In the genomic region with DNA sequence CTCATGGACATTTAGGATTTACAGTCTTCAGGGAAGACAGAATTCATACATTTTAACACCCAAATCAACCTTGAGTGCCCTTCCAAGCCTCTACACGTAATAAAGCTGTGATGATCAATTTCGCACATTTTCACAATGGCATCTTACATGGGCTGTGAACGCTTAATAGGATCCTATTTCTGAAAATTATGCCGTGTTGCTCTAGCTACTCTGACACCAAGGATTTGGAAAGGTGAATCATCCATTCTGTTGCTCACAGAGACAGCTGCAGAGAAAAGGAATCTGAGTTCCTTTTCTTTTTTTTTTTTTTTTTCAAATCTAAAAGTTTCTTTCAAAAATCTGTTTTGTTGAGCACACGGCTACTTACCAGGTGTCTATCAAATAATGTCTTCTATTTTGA, we compare ENCODE assay signal across 25 mouse cellular contexts.
A peak's percentile ranks its signal among the peaks of the same experiment; 100 is the strongest.
DNase-seq lines count a peak whose midpoint lies in the region; ATAC-seq lines count a peak whose summit lies in the region.
"Had no signal": no experiment of that assay in that cellular context is flagged by ENCODE, and none has a peak within 500 bp of the region (broad histone marks: within the 10 kb centered on the region; RNA-seq: fewer than 3 reads in every experiment).

No protein-coding gene starts in this region.

- H3K4me3 ChIP-seq in neural tube, embryonic 15.5 days (replicated peaks), result no peak overlapping the region
- H3K4me3 ChIP-seq: embryonic facial prominence, embryonic 13.5 days; embryonic facial prominence, embryonic 15.5 days; erythroblast, embryonic 14.5 days; forebrain, embryonic 10.5 days; forebrain, embryonic 12.5 days had no signal

- H3K9me3 ChIP-seq in neural tube, embryonic 15.5 days (replicated peaks), result no peaks in the 10 kb centered on the region
- H3K9me3 ChIP-seq: embryonic facial prominence, embryonic 13.5 days; embryonic facial prominence, embryonic 15.5 days; forebrain, embryonic 10.5 days; forebrain, embryonic 12.5 days had no signal

- H3K9ac ChIP-seq in neural tube, embryonic 15.5 days (replicated peaks), result no peak overlapping the region
- H3K9ac ChIP-seq: embryonic facial prominence, embryonic 13.5 days; embryonic facial prominence, embryonic 15.5 days; forebrain, embryonic 12.5 days had no signal

- intact Hi-C loops in left cerebral cortex, postnatal 25 days (cut with DNase I), result no loop called here
- intact Hi-C loops in left cerebral cortex, postnatal 36 days (cut with DNase I), result no loop called here

- ATAC-seq in neural tube, embryonic 15.5 days (ENCODE audit: low FRiP score), result no peak
- ATAC-seq: activated CD4-positive, CD25-positive, alpha-beta regulatory T cell, adult 4 months; forebrain, embryonic 14.5 days; forebrain, embryonic 16.5 days; Patski had no signal

- no peak overlapping the region for H3K4me2 ChIP-seq in neural tube, embryonic 15.5 days
- H3K4me2 ChIP-seq: embryonic facial prominence, embryonic 13.5 days; embryonic facial prominence, embryonic 15.5 days; forebrain, embryonic 12.5 days had no signal

- no peaks in the 10 kb centered on the region for H3K27me3 ChIP-seq in neural tube, embryonic 15.5 days (replicated peaks)
- H3K27me3 ChIP-seq: embryonic facial prominence, embryonic 13.5 days; embryonic facial prominence, embryonic 15.5 days; forebrain, embryonic 12.5 days; Patski had no signal

- H3K27ac ChIP-seq in neural tube, embryonic 15.5 days (replicated peaks), result no peak overlapping the region
- H3K27ac ChIP-seq: embryonic facial prominence, embryonic 13.5 days; embryonic facial prominence, embryonic 15.5 days; forebrain, embryonic 10.5 days; forebrain, embryonic 12.5 days had no signal

- 84% methylated on average over 5 of the region's 5 CpGs for WGBS in neural tube, embryonic 15.5 days

- H3K4me1 ChIP-seq in neural tube, embryonic 15.5 days, result no peaks in the 10 kb centered on the region
- H3K4me1 ChIP-seq: embryonic facial prominence, embryonic 13.5 days; embryonic facial prominence, embryonic 15.5 days; forebrain, embryonic 10.5 days; forebrain, embryonic 12.5 days had no signal

- H3K36me3 ChIP-seq in neural tube, embryonic 15.5 days, result no peaks in the 10 kb centered on the region
- H3K36me3 ChIP-seq: embryonic facial prominence, embryonic 13.5 days; embryonic facial prominence, embryonic 15.5 days; forebrain, embryonic 10.5 days; forebrain, embryonic 12.5 days had no signal

- peak; percentile 4 to 15 for DNase-seq in left cerebral cortex, postnatal 25 days (ENCODE audit: low spot score in 2 of 2)
- DNase-seq in left cerebral cortex, postnatal 36 days (ENCODE audit: low spot score in 2 of 2), result no peak
- DNase-seq in right cerebral cortex, adult 2 months (ENCODE audit: low spot score in 2 of 2), result peak; percentile 3 to 7
- DNase-seq in right cerebral cortex, postnatal 4 days, result no peak
- peak; percentile 24 for DNase-seq in telencephalon, adult 2 months (ENCODE audit: low read depth, low spot score)
- DNase-seq: adrenal gland, adult 8-10 months; adrenal gland, postnatal 14 days; adrenal gland, postnatal 36 days; cerebellum, adult 11 months; cerebellum, adult 18-20 months; cerebellum, adult 8-10 months; cerebellum, adult 9-11 months; cerebellum, postnatal 14 days; cerebellum, postnatal 36 days; embryo, embryonic 11 days had no signal

Comparison
In these comparisons a context has a peak if more than half of its experiments do, and no peak if none do; other contexts are left out.
1. DNase-seq: peak in left cerebral cortex, postnatal 25 days (2 of 2), right cerebral cortex, adult 2 months (2 of 2) and telencephalon, adult 2 months (single experiment); none in left cerebral cortex, postnatal 36 days (0 of 2) and right cerebral cortex, postnatal 4 days (single experiment).